Mouse (Mus musculus): Measurements from ENCODE around the gene Cfhr2. TPM values are rescaled to one million over a fixed set of nuclear protein-coding genes. Genes with fewer than 3 reads are reported as not detected.
"Not testable (repeated sequence)": the region's sequence is repeated elsewhere in the genome, so short reads cannot be mapped to it uniquely, and the experiment has no call there.

The Cfhr2 gene
- polyA plus RNA-seq (2016; fragmentation: Nextera tagmentation; extraction: Ambion mirVana): not detected in 2 replicates

DNA sequence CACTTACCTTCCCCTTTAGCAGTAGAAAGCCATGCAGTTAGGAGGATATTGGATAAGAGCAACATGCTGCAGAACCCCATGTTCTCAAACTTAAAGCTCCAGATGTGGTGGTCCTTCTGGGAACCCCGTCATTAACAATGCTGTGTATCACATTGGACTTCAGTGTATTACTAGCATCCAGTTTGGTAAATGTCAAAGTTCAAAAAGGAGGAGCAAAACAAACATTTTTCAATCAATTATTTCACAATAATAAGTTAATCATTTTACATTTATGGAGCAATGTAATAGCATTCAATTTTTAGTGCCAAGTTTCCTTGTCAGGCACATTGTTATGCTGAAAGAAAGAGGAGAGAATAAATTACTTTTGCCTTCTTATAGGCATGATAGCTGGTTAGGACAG, at the start of gene Cfhr2:
Gene Cfhr2, minus strand, starts transcription at position 155 of the 400 bp plus-strand sequence.
- Histone ChIP-seq H3K36me3 (replicated peaks) (no peaks in the 10 kb centered on the region), H3K27ac (replicated peaks) (no peak within 1 kb of the TSS), H3K4me1 (no peaks in the 10 kb centered on the region), H3K27me3 (replicated peaks; ENCODE audit: low read depth, poor library complexity, severe bottlenecking) (no peaks in the 10 kb centered on the region), H3K4me3 (no peak within 1 kb of the TSS), H3K9me3 (no peaks in the 10 kb centered on the region)
- DNase-seq (ENCODE audit: low spot score): no peak
- WGBS: 90% methylated on average over 1 of the region's 1 CpGs

DNA sequence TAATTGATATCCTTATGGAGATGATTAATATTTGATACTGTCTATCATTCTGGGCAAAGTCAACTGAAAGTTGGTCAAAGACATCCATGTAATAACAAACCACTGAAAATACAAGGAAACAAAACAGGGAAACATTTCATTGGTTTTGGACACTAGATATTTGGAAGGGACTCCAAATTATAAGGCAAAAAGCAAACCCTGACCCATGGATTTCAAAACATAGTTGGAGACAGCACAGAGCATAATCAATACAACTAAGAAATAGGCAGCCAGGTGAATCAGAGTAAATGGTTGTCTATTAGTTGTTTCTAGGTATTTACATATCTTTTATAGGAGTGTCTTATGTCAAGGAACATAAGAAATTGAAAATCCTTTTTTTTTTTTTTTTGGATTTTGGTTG, 5.2 kb upstream of the Cfhr2 start:
- H3K27me3 ChIP-seq (replicated peaks; ENCODE audit: low read depth, poor library complexity, severe bottlenecking): no peaks in the 10 kb centered on the region
- DNase-seq (ENCODE audit: low spot score): no peak
- H3K36me3 ChIP-seq (replicated peaks): no peaks in the 10 kb centered on the region
- no peak overlapping the region for H3K4me3 ChIP-seq
- H3K4me1 ChIP-seq: no peaks in the 10 kb centered on the region
- H3K9me3 ChIP-seq: no peaks in the 10 kb centered on the region
- no peak overlapping the region for H3K27ac ChIP-seq (replicated peaks)

- no peaks in the 10 kb centered on the region for H3K4me1 ChIP-seq
- no peak overlapping the region for H3K27ac ChIP-seq (replicated peaks)
- H3K4me3 ChIP-seq: no peak overlapping the region
- H3K27me3 ChIP-seq (replicated peaks; ENCODE audit: low read depth, poor library complexity, severe bottlenecking): no peaks in the 10 kb centered on the region
- no peaks in the 10 kb centered on the region for H3K36me3 ChIP-seq (replicated peaks)
- no peak for DNase-seq (ENCODE audit: low spot score)
- no peaks in the 10 kb centered on the region for H3K9me3 ChIP-seq
Observed at GRCm38 (mm10) chr1:139860176-139860575, 1.7 kb upstream of the Cfhr2 start.

GRCm38 (mm10) chr1:139839699-139840098, 18.8 kb downstream of the Cfhr2 start:
- no peak overlapping the region for H3K4me3 ChIP-seq
- no peaks in the 10 kb centered on the region for H3K36me3 ChIP-seq (replicated peaks)
- no peak for DNase-seq (ENCODE audit: low spot score)
- no peaks in the 10 kb centered on the region for H3K4me1 ChIP-seq
- no peaks in the 10 kb centered on the region for H3K9me3 ChIP-seq
- H3K27me3 ChIP-seq (replicated peaks; ENCODE audit: low read depth, poor library complexity, severe bottlenecking): no peaks in the 10 kb centered on the region
- 77% methylated on average over 7 of the region's 7 CpGs for WGBS
- H3K27ac ChIP-seq (replicated peaks): no peak overlapping the region

DNA sequence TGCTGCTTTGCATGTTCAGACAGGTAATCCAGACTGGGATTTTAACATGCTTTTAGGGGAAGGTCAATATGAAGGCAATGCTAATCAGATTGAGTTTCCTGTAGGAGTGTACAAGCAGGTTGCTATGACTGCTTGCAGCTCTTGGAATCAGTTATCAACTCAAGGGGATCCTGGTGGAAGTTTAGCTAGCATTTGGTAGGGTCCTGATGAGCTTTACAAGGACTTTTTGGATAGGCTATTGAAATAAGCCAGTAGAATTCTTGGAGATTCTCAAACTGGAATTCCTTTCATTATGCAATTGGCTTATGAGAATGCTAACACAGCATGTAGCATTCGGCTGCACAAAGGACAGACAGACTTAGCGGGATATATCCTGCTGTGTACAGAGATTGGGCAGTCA, 19.2 kb downstream of the Cfhr2 start:
- DNase-seq (ENCODE audit: low spot score): no peak
- Histone ChIP-seq H3K36me3 (replicated peaks) (no peaks in the 10 kb centered on the region), H3K9me3 (no peaks in the 10 kb centered on the region), H3K4me3 (no peak overlapping the region), H3K4me1 (no peaks in the 10 kb centered on the region), H3K27ac (replicated peaks) (no peak overlapping the region), H3K27me3 (replicated peaks; ENCODE audit: low read depth, poor library complexity, severe bottlenecking) (no peaks in the 10 kb centered on the region)
- WGBS: 84% methylated on average over 2 of the region's 2 CpGs

GRCm38 (mm10) chr1:139808594-139808993, 49.9 kb downstream of the Cfhr2 start:
- DNase-seq (ENCODE audit: low spot score): no peak
- H3K27me3 ChIP-seq (replicated peaks; ENCODE audit: low read depth, poor library complexity, severe bottlenecking): no peaks in the 10 kb centered on the region
- no peaks in the 10 kb centered on the region for H3K4me1 ChIP-seq
- H3K4me3 ChIP-seq: no peak overlapping the region
- H3K9me3 ChIP-seq: no peaks in the 10 kb centered on the region
- no peaks in the 10 kb centered on the region for H3K36me3 ChIP-seq (replicated peaks)
- H3K27ac ChIP-seq (replicated peaks): no peak overlapping the region

- DNase-seq (ENCODE audit: low spot score): no peak
- no peaks in the 10 kb centered on the region for H3K4me1 ChIP-seq
- WGBS: 88% methylated on average over 1 of the region's 1 CpGs
- no peak within 1 kb of the TSS for H3K4me3 ChIP-seq
- no peaks in the 10 kb centered on the region for H3K36me3 ChIP-seq (replicated peaks)
- H3K27ac ChIP-seq (replicated peaks): no peak within 1 kb of the TSS
- no peaks in the 10 kb centered on the region for H3K9me3 ChIP-seq
- H3K27me3 ChIP-seq (replicated peaks; ENCODE audit: low read depth, poor library complexity, severe bottlenecking): no peaks in the 10 kb centered on the region
Observed at GRCm38 (mm10) chr1:139781143-139781542, 77.4 kb downstream of the Cfhr2 start, which contains the start of gene Gm4788. Gene Gm4788 (minus strand): TSS chr1:139781243.

DNA sequence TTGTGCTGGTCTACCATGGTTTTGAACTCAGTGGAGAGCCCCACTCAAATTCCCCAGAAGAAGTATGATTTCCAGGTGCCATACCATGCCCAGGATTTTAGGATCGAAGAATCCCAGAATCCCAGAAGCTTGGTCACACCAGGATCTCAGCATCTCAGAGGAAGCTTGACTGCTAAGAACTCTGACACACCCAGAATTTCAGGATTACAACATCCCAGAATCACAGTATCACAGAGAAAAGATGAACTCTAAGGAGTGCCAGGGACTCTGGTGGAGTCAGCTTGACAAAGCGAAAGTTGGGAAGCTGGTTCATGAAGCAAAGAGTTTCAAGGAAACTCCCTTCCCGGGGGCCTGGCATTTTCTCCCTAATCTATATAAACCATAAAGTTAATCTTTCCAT, 88.6 kb downstream of the Cfhr2 start:
- not testable (repeated sequence) for DNase-seq (ENCODE audit: low spot score); H3K27me3 ChIP-seq (replicated peaks; ENCODE audit: low read depth, poor library complexity, severe bottlenecking); H3K9me3 ChIP-seq; H3K36me3 ChIP-seq (replicated peaks); H3K4me1 ChIP-seq; H3K4me3 ChIP-seq; H3K27ac ChIP-seq (replicated peaks)
- 94% methylated on average over 3 of the region's 3 CpGs for WGBS

Other genes starting within 250 kb of the Cfhr2 start
- not detected in 2 replicates for gene Gm4788, start 77.5 kb downstream of the Cfhr2 start, polyA plus RNA-seq (2016; fragmentation: Nextera tagmentation; extraction: Ambion mirVana)

All from embryonic facial prominence, embryonic 10.5 days (tissue).